Mouse (Mus musculus) adrenal gland, adult 2 months (tissue): ENCODE results near the gene Eif2ak4. TPM values are rescaled to one million over a fixed set of nuclear protein-coding genes. Genes with fewer than 3 reads are reported as not detected.

Source experiments
- DNase-seq: peaks from one replicate; pipeline ENCODE4 v3.0.0; 2021
- polyA plus RNA-seq: library from polyadenylated mRNA; depleted of rRNA; stranded (reverse); fragments of >200 nt; gene quantifications from 2 replicates; pipeline ENCODE4 v1.2.3, GENCODE M21; 2012
- total RNA-seq, 2 experiments: library from RNA; stranded (reverse); gene quantifications; 2 replicates each; pipeline ENCODE4 v1.2.3; 2021

Eif2ak4 gene
- total and polyA plus RNA-seq, 3 experiments: 11.2 to 17.0 (median 15.1) TPM

GRCm38 (mm10) chr2:118464450-118464849, 76.0 kb downstream of the Eif2ak4 start:
- DNase-seq: no peak

- DNase-seq: no peak
These were observed 77.5 kb downstream of the Eif2ak4 start for GRCm38 (mm10) chr2:118465894-118466293.

GRCm38 (mm10) chr2:118466601-118467000, 78.2 kb downstream of the Eif2ak4 start:
- DNase-seq: no peak

DNA sequence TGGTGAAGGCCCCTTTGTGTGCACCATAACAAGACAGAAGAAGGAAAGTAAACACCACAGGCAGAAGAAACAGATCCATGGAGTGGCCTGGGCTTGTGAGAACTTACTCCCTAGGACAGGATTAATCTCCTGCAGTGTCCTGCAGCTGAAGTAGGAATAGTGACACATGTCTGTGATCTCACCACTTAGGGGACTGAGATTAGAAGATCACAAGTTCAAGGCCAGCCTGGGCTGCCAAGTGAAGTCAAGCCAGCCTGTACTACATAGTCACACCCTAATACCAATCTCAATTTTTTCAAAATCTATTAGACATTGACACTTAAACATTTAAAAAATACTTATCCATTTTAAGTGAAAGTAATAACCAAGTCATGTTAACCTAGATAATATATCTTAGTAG, 79.9 kb downstream of the Eif2ak4 start:
- peak; percentile 68 for DNase-seq

- DNase-seq: no peak
These were observed 90.6 kb downstream of the Eif2ak4 start for GRCm38 (mm10) chr2:118478833-118479549.

- peak; percentile 95 for DNase-seq
These were observed 91.1 kb downstream of the Eif2ak4 start, which contains the start of gene Srp14 for GRCm38 (mm10) chr2:118479550-118479909. Gene Srp14, minus strand, starts transcription at chr2:118479711.

- DNase-seq: no peak
These were observed 92.5 kb downstream of the Eif2ak4 start for GRCm38 (mm10) chr2:118480886-118481285.

GRCm38 (mm10) chr2:118483032-118483431, 94.6 kb downstream of the Eif2ak4 start:
- no peak for DNase-seq

DNA sequence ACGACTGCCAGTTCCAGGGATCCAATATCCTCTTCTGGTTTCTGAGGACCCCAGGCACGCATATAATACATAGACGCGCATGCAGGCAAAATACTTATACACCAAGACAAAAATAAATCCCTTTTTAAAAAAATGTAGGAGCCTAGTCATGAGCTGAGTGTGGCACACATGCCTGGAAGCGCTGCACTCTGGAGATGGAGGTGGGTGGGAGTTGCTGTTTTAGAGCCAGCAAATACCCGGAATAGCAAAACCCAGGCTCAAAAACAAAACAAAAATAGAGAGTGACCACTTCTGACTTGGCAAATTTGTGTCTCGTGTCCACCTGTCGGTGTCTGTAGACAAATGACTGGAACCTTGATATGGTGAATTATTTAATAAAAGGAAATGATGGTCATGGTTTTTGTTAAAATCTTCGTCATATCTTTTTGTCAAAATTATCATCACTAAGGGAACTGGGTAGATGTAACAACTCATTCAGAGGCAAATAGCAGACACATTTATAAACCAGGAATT, 96.0 kb downstream of the Eif2ak4 start:
- DNase-seq: no peak

DNA sequence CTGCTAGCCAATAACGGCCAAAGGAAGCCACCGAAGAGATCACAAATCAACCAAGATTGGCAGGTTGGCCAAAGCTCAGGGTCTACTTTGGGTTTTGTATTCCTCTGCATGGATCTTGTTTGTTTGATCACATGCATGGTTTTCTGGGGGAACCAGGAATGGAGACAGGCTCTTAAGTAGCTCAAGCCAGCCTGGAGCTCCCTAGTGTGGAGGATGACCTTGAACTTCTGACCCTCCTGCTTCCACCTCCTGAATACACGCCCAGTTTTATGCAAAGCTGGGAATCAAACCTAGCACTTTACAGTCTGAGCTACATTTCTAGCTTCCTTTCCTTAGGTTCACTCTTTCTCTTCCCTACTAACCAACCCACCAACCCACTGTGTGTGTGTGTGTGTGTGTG, 97.0 kb downstream of the Eif2ak4 start:
- DNase-seq: no peak

DNA sequence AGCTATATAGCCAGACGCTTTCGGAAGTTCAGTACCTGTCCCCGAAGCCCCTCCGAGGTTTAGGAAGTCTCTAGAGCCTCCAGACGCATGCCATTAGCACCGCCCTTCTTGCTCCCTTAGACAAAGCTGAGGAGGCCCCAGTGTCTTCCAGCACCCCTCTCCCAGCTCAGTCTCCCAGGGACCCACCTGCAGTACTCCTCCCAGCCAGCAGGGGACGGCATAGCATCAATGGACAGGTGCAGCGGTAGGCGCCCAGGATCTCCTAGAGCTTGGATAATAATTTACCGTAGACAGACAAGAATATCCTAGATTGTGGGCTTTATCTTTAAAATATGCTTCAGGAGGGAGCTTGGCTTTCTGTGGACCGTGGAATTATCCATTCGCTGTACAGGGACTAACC, 98.5 kb downstream of the Eif2ak4 start:
- DNase-seq: peak; percentile 81

- DNase-seq: no peak
These were observed 99.4 kb downstream of the Eif2ak4 start for GRCm38 (mm10) chr2:118487806-118488205.

GRCm38 (mm10) chr2:118490241-118491091, 102.0 kb downstream of the Eif2ak4 start:
- DNase-seq: peak; percentile 86

DNA sequence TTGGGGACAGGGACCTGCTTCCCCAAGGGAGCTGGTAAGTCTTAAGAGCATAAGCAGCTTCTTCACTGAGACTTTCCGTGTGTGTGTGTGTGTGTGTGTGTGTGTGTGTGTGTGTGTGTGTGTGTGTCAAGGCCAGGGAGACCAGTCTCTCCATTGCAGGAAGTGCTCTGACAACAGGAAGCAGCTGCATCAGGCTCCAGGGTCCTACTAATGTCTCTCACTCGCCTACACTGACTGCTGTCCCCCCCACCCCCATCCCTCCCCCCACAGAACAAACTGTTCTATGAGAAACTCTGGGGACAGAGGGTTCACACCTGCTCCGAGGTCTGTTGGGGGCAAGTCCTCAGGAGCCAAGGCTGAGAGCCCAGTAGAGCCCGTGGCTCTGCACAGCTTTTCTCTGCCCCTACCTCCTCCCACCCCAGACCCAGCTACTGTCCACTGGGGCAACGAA, 102.9 kb downstream of the Eif2ak4 start:
- peak; percentile 63 for DNase-seq

- no peak for DNase-seq
These were observed 103.5 kb downstream of the Eif2ak4 start for GRCm38 (mm10) chr2:118491741-118492395.

DNA sequence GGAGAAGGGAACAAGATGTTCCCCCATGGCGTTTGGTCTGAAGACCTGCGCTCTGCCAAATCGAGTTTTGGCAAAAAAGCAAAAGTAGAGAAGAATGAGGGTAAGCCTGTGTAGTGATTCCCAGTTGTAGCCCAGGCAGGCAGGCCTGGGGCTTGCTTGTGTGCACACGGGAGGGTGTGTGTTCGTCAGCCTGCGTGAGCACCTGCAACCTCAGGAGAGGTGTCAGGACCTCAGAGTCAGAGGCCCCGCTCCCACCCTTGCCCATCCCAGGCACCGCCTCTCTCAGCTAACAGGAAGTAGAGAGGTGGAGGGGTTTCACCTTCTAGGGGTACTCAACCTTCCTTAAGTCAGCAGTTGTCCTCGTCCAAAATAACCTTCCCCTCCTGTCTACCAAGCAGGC, 106.6 kb downstream of the Eif2ak4 start:
- no peak for DNase-seq

DNA sequence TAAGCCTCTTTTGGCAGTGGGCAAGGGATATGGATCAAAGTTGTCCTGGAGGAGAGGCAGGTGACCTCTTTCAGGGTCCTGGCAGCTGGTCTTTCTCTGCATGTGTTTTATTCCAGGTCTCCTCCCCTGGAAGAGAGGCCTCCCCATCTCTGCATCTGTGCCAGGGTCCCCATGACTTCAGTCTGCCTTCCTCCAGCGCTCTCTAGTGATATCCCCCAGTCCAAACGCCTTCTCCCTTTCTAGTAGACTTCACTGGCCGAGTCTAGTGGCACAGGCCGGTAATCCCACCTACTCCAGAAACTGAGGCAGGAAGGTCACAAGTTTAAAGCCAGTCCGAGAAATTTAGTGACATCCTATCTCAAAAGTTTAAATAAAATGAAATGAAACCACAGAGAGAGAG, 109.5 kb downstream of the Eif2ak4 start:
- no peak for DNase-seq

DNA sequence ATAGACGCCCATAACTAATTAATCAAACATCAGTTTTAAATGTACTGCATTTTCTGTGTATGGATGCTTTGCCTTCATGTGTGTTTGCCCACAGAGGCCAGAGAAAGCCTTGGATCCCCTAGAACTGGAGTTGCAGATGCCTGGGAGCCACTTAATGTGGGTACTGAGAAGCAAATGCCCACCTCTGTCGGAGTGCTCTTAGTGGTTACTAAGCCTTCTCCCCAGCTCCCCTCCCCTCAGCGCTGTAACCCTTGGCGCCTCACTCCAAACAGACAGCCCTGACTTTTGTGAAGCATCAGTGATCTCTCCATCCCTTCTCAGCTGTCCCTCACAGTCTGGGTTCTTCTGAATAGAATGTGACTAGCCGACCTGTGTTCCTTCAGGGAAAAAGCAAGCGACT, 110.1 kb downstream of the Eif2ak4 start:
- no peak for DNase-seq

DNA sequence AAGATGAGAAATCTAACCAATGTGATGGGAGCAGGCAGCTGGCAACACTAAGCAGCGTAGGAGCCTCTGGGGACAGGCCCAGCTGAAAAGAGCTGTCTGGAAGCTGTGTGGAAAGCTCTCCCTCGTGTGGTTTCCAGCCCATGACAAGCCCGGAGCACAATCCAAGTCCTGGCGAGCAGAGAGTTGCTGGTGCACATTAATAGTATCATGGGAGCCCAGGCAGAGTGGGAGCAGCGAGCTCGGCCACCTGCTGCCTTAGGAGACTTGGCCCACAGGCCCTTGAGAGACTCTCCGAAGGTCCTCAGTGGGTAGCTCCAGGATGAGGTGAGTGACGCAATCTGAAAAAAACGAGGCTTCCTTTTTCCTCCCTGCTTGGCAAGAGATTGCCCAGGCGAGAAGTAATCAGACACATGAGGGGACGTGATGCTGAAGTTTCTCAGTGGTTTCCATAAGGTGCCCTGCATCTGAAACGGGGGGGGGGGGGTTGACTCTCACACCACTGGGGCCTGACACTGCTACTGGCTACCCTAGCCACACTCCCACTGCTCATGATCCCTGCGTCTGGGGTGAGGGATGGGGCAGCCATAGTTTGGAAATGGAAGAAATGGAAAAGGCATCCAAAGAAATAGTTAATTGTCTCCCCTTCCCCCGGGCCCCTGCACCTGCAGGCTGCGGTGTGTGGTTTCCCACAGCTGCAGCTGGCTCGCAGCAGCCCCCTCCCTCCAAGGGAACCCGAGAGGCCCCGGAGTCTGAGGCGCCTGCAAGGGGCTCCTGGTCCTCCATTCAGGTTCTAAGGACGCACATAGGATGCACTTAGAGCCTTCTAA, 110.9 kb downstream of the Eif2ak4 start:
- no peak for DNase-seq

DNA sequence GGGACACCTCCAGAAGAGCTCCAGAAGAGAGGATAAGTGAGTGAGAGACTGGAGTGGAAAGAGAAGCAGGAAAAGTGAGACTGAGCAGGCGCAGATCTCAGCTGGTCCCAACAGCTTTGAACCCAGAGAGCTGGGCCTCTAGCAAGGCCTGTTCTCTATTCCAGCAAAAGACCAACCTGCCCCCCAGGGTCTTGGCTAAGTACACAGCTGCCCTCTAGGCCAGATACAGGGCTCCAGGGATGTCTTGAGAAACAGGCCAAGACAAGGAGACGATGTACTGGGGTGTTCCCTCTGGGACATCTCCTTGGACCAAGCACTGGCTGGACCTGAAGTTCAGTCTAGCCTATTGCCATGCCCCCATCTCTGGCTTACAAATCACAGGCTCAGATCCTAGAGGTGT, 111.8 kb downstream of the Eif2ak4 start:
- no peak for DNase-seq

GRCm38 (mm10) chr2:118507126-118507525, 118.7 kb downstream of the Eif2ak4 start:
- DNase-seq: no peak
